Mouse (Mus musculus): Measurements from ENCODE around the gene Map3k21.

Gene Map3k21

DNA sequence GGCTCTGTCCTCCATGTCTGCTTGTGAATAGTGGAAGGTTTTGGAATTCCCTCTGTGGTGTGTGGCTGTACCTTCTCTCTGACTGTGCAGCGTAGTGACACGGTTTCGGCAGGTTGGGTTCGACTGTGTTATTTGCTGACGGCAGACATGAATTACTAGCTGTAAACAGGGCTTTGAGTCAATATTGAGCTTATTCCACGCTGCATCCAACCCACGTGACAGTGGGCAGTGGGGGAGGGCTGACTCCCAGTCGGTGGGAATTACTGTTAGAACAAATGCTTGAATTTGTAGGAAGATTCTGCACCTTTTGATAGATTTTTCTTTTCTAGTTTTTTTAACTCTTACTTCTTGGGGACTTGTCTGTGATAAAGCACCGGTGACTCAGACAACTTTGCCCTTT is 4.1 kb downstream of the Map3k21 start:
- no peak for DNase-seq (ENCODE audit: low spot score in 2 of 2)

DNA sequence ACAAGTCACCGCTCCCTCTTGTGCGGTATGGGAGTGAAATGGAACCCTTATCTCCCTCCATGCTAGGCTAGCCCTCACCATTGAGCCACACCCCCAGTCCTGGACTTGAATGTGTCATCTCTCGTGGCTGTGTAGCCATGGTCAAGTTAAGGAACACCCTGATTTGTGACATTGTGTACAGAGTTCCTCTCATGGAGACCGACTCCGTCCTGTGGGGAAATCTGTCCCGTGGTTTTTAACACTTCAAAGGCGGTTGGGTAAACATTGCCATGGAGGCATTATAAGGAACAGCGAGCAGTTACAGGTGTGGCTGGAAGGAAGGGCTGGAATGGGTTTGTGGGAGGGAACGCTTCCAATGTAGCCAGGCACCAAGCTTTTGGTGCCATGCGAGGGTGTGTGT is 6.8 kb downstream of the Map3k21 start:
- no peak for DNase-seq (ENCODE audit: low spot score in 2 of 2)

DNA sequence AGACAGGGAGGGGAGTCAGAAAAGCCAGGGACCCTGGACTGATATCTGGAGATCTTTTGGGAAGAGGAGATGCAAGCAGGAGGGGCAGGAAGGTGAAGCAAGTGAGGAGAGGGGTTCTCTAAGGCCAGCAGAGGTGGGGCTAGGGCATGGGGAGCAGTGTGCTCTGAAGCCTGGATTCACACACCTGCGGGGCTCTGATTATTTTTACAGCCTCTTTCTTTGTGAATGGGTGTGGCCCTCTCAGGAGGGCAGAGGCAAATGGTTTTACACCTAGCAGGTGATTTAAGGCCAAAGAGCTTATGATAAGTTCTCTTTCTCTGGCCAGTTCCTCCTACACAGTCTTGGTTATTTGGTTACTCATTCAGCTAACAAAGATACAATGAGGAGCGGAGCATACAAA is 8.5 kb downstream of the Map3k21 start:
- DNase-seq (ENCODE audit: low spot score in 2 of 2): no peak

DNA sequence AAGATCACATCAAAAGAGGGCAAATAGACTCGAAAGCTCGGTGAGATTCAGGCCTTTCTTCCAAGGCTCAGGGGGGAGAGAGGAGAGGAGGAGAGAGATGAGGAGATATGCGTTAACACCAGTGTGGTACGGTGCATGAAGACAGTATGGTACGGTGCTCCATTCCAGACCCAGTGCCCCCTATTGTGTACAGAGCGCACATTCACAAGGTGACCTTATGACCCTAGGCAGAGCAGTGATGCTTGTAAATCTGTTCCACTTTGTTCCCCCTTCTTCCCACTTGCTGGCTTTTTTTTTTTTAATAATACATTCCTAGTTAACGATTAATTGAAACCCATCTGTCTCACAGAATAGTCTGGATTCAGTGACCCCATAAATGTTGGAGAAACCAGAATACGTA is 9.3 kb downstream of the Map3k21 start:
- DNase-seq (ENCODE audit: low spot score in 2 of 2): no peak

DNA sequence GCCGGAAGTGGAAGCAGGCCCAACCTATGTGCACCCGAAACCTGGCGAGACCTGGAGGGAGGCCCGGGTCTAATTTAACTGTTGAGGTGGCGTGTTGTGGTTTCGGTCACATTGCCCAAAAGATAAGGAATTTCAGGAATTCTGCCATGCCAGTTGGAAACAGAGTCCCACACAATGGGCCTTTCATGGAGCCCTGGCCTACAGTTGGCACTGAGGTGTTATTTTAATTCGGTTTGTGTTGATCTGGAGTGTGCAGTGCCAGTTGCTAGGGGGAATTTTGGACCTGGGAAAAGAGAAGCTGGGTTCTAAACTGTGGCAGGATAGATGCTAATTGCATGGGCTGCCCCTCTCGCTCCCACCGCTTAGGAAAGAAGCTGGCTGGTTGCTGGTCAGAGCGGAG is 10.0 kb downstream of the Map3k21 start:
- DNase-seq (ENCODE audit: low spot score in 2 of 2): no peak

DNA sequence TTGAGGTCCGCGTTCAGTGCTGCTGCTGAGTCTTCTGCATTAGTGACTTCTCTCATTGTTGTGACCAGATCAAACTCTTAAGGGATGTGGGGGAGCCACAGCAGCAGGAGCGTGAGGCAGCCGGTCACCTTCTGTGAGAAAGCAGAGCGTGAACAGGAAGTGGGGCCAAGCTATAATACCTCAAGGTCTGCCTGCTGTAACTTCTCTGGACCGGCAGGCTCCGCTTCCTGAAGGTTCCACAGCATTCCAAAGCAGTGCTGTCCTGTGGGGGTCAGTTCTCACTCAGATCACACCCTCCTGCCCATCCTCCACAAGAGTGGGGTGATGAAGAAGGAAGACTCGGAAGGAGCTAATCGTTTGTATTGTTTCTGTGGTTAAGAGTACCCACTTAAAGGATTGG is 10.5 kb downstream of the Map3k21 start:
- DNase-seq (ENCODE audit: low spot score in 2 of 2): no peak

DNA sequence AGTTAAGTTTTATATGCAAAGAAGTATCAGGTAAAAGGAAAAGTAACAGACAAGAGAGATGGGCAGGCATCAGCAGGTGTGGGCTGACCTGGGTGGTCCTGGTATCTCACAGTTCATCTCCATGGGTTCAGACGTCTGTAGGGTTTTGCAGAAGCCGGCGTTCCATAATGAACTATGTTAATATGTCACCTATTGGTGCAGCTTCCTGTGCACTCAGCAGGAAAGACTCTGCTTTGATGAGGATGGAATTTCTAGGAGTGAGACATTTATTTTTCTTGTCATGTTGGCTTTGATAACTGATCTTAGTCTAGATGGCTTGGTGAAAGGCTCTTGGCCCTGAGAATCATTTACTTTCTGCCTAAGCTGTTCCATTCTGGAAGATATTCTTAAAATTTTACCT is 12.1 kb downstream of the Map3k21 start:
- DNase-seq (ENCODE audit: low spot score in 2 of 2): no peak

DNA sequence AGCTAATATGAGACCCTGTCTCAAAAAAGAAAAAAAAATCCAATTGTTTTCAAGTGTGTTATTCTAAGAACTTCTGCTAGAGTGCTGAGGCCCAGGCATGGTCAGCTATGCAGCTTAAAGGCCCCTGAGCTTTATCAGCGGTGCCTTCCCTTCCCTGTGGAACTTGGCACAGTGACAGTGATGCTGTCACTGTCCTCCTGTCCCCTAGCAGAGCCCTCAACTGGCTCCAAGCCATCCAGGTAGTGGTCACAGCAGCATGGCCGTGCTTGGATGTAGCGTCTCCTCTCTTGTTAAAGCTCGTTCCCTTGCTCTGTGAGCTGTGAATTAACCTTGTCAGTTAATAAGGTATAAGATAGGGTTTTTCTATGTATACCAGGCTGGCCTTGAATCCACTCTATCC is 16.4 kb downstream of the Map3k21 start:
- no peak for DNase-seq (ENCODE audit: low spot score in 2 of 2)

DNA sequence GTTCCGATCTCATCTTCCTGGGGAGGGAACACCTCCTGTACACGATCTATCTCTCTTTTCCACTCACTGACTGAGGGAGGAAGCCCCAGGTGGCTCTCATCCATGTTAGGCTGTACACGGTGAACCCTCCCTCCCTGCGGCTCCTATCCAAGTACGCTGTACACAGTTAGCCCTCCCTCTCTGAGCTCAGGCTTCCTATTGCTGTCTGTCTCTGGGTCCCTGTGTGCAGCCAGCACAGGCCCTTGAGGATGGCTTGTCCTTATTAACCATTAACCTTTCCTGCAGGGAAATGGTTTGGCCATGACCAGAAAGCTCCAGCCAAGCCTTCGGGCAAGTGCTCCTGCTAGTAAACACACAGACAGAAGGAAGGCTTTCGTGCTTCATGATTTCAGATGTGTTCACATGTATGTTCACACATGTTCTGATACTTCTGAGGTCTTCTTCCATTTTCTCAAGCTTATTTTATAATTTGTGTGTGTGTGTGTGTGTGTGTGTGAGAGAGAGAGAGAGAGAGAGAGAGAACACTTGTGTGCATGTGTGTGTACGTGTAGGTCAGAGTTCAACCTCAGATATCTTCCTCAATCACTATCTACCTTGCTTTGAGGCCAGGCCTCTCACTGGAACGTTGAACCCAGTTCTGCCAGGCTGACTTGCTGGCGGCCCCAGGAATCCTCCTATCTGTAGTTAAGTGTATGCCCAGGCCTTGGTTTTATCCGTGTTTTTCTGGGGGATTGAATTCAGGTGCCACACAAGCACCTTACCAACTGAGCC is 20.2 kb downstream of the Map3k21 start:
- DNase-seq (ENCODE audit: low spot score in 2 of 2): no peak

DNA sequence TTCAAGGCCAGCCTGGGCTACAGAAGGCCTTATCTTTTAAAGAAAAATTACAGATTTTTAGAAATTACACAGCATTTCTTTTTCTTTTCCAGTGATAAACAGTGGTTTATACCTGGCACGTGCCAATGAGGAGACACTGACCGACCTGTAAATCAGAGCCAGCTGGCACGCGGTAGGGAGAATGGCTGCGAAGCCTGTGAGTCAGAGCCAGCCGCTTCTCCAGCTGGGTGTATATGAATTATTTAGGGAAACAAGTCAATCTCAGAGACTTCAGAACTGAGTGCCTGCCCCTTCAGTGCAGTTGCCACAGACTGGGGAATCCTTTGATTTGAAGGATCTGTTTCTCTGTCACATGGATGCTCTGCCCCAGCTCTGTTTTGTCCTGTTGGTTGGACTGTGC is 21.6 kb downstream of the Map3k21 start:
- no peak for DNase-seq (ENCODE audit: low spot score in 2 of 2)

DNA sequence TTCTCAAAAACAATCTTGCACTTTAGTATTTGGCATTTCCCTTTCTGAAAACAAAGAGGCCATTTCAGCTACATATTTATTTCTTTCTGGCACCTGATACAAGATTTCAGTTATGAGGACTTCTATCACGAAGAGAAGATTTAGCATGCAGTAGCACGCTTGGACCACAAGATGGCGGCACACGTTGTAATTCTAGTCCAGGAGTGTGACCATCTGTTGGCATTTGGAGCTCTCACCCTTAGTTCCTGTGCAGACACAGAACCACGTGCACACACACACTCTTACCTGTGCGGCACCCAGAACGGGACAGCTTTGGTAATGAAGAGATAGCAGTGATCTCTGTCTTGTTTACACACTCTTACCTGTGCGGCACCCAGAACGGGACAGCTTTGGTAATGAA is 25.4 kb downstream of the Map3k21 start:
- DNase-seq (ENCODE audit: low spot score in 2 of 2): peak in 1 of 2 experiments; percentile 59

DNA sequence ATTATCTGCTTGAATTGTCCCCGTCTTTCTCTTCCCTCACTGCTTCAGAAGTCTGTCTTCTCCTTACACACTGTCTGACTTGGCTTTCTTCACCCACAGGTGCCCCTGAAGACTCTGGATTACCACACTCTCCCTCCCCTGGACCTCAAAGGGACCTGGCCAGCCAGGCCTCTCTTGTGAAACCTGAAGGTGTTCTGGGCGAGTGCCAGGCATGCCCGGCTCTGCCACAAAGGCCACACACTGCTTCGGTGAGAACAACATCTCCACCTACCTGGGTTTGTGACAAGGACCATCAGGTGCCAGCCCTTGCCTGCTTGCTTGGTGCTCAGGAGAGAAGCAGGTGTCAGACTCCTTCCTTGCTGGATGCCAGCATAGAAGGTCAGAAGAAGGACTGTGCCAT is 34.3 kb downstream of the Map3k21 start:
- DNase-seq (ENCODE audit: low spot score in 2 of 2): no peak

DNA sequence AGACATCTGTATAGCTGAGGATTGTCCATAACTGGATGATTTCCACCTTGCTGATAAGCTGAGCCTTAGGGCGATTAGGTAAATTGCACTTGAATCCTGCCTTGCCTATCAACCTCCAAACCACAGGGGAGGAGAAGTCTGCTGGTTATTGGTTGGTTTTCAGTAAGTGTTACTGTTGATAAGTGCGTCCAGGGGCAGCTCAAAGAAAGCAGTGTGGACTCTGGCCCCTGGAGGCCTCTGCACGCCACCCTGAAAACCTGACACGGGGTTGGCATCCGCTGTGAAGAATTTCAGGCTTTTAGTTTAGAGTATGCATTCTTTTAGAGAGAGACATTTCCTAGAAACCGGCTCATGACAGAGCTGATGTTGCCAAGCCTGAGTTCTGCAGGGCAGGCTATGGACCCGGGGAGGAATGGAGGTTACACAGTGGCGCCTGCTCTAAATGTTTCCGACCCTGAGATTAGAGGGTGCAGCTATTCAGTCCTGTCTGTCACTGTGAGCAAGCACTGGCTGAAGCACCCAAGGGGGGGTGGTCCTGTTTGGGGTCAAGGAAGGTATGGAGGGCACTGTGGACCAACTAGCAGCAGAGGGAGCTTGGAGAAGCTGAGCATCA is 38.6 kb downstream of the Map3k21 start:
- no peak for DNase-seq (ENCODE audit: low spot score in 2 of 2)

DNA sequence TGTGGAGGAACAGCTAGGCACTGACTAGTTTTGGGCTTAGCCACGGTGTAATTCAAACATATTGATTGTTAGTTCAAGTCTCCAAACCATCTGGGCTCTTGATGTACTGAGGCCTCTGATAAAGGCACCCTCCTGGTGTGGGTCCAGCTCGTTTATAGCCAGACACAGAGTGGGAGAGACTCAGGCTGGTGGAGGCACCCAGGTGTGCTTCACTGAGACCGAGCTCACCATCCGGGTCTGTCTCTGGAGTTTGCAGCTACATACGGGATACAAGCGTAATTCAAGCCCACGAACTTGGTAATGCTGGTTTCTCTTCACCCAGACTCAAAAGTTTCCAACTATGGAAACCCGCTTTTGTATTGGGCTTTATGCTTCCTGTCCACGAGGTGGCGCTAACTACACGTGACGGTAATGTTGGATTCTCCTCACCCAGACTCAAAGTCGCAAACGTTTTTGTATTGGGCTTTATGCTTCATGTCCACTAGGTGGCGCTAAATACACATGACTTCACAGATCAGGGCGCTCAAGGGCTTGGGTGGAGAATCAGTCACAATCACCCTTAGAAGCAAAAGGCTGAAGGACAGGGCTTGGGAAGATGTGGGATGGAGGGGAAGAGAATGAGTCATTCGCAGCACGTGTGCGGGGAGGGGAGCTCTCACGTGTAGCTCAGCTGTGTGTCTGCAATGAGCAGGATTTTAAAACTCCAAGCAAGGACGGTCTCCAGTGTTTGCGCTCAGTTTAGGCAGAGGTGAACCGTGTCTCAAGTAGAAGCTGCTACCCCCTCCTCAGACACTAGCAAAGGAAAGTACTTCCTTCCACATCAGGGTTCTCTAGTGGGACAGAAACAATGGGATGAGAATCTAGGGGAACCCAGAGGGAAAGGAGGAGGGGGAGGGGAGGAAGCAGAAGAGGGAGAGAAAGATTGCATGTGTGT is 40.0 kb downstream of the Map3k21 start:
- DNase-seq (ENCODE audit: low spot score in 2 of 2): peak; percentile 42 to 77

DNA sequence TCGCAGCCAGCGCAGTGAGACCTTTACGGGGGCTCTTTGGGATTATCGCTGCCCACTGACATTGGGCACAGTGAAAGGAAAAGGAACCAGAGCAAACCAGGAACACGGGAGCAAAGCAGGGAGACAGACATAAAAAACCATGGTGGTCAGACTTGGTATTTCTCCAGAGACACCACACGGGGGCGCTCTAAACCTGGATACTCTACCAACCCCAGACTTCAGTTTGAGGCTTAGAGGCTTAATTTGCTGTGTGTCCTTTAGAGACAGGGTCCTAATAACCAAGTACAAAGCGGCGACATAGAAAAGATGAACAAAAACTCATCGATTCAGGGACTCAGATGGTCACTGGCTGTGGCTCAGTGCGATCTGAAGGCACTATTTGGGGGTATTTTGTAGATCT is 45.4 kb downstream of the Map3k21 start:
- peak in 1 of 2 experiments; percentile 49 for DNase-seq (ENCODE audit: low spot score in 2 of 2)

DNA sequence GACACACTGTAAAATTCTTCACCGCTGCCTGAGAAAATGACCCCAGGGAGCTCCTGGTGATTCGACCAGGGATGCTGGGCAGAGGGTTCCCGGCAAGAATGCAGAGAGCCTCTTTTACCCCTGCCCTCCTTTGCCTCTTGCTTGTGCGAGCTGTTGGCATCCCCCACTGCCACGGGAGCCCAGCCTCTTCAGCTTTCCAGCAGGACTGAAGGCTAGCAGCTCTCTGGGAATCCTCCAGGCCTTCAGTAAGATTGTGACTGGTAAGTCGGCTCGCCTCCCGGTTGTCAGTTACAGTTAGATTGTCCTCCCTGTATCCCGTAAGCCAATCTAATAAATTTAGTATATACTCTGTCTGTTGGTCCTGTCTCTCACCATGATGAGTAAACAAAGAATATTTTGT is 46.5 kb downstream of the Map3k21 start:
- no peak for DNase-seq (ENCODE audit: low spot score in 2 of 2)

DNA sequence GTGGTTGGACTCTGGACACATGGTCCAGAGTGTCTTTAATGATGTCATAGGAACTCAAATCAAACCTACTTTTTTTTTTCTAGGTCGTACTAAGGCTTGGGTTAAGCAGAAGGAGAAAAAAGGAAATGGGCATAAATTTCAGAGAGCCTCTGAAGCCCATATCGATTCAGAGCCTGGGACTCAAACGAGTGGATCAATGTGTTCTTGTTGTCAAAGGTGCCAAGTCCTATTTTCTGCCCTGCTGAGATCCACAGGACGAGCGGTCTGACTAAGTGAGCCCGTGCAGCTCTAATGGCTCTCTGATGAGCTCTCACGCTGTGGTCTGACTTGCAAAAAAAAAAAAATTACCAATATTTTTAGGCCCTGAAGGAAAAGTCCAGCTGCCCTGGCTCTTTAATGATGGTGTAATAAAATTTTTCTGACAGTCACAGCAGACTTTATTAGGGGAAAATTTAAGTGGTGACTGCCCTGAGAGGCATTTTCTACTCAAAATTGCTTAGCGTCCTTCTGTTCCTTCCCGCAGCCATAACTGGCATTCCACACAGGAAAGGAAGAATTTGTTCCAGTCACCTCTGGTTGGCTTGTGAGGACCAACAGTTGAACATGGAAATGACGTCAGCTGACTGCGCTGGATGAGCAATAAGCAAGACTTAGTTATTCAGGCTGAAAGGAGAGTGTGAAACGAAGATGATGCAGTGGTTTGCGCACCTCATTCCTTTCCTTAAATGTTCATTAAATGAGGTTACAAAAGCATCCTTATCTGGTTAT is 47.2 kb downstream of the Map3k21 start:
- no peak for DNase-seq (ENCODE audit: low spot score in 2 of 2)

DNA sequence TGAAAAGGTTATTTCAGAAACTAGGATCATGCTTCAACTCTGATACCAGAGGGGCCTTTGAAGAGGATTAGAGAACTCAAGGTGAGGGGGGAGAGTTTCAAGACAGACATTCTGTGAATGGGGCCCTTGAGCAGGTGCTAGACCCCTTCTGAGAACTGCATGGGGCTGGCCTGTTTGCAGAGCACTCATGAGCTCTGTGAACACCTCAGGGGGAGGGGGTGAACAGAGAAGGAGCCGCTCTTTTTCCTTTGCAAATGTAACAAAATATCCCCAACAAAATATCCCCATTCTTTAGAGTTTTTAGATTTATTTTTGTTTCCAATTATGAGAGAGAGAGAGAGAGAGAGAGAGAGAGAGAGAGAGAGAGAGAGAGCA is 47.7 kb downstream of the Map3k21 start:
- no peak for DNase-seq (ENCODE audit: low spot score in 2 of 2)

DNA sequence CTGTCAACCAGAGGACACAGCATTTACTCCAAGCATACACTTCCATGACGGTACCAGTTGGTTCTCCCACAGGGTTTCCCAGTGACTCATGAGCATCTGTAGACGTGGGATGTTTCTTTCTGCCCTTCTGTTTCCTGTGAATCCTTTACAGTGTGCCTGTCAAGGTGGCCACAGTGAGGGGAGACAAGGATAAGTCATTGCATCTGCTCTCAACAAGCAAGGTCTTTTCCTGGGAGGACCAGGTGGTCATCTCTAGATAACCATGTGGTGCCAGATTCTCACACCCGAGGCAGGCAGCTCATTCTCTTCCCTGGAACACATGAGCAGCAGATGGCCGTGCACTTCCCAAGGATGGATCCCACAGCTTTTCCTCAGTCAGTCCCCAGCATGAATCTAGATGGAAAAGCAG is 49.1 kb downstream of the Map3k21 start:
- no peak for DNase-seq (ENCODE audit: low spot score in 2 of 2)

DNA sequence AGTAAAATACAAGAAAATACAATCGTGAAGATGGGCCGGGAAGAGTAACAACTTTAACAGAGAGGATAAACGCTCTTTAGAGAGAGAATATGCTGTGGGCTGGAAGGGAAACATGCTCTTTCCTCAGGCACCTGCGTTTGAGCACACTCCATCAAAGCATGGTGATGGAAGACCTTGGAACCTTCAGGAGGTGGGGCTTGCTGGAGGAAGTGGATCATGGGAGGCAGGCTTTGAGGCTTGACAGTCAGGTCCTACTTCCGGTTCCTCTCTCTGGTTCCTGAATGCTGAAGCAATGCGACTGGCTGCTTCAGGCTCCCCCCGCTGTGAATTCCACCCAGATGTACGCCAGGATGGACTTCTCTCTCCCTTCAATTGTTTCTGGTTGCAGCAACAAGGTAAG is 49.8 kb downstream of the Map3k21 start:
- no peak for DNase-seq (ENCODE audit: low spot score in 2 of 2)

DNA sequence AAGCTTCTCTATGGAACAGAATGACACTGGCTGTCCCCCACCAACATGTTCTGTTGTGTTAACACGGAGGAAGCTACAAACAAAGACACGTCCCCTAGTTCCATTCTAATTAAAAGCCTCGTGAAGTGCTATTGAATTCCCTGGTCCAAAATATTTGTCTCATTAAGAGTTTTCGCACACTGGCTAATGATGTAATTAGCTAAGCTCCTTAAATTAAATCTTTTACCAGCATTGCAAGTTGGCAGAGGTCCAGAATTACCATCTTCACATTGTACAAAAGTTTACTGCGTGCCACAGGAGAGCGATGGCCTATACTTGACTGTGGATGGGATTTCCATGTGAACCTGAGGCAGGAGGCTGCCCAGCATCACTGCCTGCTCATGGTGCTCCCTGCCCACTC is 51.5 kb downstream of the Map3k21 start:
- DNase-seq (ENCODE audit: low spot score in 2 of 2): no peak

DNA sequence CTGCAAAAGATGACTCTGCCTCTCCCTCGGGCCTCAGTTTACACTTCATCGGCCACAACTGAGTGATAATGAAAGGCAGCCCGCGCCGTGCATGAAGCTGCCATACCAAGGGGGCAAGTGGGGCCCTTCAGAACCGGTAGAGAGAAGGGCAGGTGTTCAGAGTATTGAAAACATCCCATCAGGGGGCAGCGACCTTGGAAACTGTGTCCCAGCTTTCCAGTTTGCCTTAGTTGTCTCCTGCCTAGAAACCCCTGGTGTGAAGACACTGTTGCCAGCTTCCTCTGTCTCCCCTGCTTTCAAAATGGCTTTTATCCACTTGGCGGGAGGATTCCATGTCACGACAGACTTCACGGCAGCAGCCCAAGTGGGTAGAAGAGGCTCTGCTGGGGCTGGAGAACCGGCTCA is 53.6 kb downstream of the Map3k21 start:
- DNase-seq (ENCODE audit: low spot score in 2 of 2): no peak

All from spleen, postnatal 10 days (tissue).